Mouse (Mus musculus) heart, adult 2 months (tissue): ENCODE measurements at regions not wholly inside any gene's neighbourhood (a gene's known extent, or its start where the extent isn't known, plus 50 kb on each side); places are given as distances from the start of the nearest gene placed in this dataset.

Experiments
- CTCF ChIP-seq: fragments of 200-600 bp; IDR thresholded peaks from 2 replicates; pipeline ENCODE4 v1.8.1; 2022; ENCODE audit warnings: antibody characterized with exemption, mild to moderate bottlenecking, moderate library complexity
- EP300 ChIP-seq: fragments of 200-500 bp; IDR thresholded peaks from 2 replicates; pipeline ENCODE4 v1.6.1; 2011; ENCODE audit warnings: low read depth, low read length, control low read depth; ENCODE audit not compliant: insufficient read depth
- POLR2A ChIP-seq: fragments of 200-500 bp; IDR thresholded peaks from 2 replicates; pipeline ENCODE4 v1.6.1; 2011; ENCODE audit warnings: mild to moderate bottlenecking, low read depth, low read length, control low read depth; ENCODE audit not compliant: insufficient read depth

- TF ChIP-seq POLR2A (no peak), EP300 (no peak), CTCF (no peak)
Observed at GRCm38 (mm10) chr15:36898326-36898725, 109.2 kb downstream of the Zfp706 start.
